Mouse (Mus musculus) C2C12 (cell line): Measurements from ENCODE around the gene Ywhah.

Source experiments
- CTCF ChIP-seq: IDR thresholded peaks from one replicate; pipeline ENCODE4 v1.5.1; 2011; ENCODE audit not compliant: control insufficient read depth, insufficient read depth, insufficient read length
- MAX ChIP-seq: IDR thresholded peaks from one replicate; pipeline ENCODE4 v1.6.1; 2011; ENCODE audit warnings: mild to moderate bottlenecking, control low read depth
- MYOD1 ChIP-seq: IDR thresholded peaks from one replicate; pipeline ENCODE4 v1.6.1; 2011; ENCODE audit warnings: low read depth; ENCODE audit not compliant: control insufficient read depth, insufficient read length
- MYOG ChIP-seq: IDR thresholded peaks from one replicate; pipeline ENCODE4 v1.6.1; 2011; ENCODE audit not compliant: control insufficient read depth, insufficient read length; ENCODE audit errors: extremely low read depth
- USF1 ChIP-seq: IDR thresholded peaks from one replicate; pipeline ENCODE4 v1.6.1; 2011; ENCODE audit warnings: low read depth, mild to moderate bottlenecking, control low read depth, moderate library complexity

DNA sequence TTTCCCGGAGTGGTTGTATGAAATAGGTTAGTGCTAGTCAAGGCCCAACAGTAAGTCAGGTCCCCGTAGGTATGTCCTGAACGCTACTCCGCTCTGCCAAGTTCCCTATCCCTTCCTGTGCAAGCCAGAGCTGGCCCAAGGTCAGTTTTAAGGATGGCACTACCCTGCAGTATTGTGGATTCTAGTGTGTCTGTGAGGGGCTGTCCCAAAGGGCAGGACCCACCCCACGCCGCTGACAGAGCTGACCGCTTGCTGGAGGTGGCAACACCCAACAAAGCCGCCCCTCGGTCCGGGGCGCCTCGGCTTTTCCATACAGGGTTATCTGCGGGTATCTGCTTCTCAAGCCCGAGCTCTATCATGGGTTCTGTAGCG lies 441 bp upstream of the Ywhah start:
- TF ChIP-seq CTCF, result no peak
- no peak for TF ChIP-seq MYOD1
- TF ChIP-seq MAX, result no peak
- no peak for TF ChIP-seq USF1
- no peak for TF ChIP-seq MYOG
